Mouse (Mus musculus): ENCODE measurements at regions not wholly inside any gene's neighbourhood (a gene's known extent, or its start where the extent isn't known, plus 50 kb on each side); places are given as distances from the start of the nearest gene placed in this dataset.

- TF ChIP-seq POLR2A (IDR thresholded peaks at IDR 0.05; ENCODE audit: insufficient read length, low read depth) (no peak), E2F4 (IDR thresholded peaks at IDR 0.05; ENCODE audit: insufficient read depth) (no peak), CEBPB (IDR thresholded peaks at IDR 0.05; ENCODE audit: insufficient read depth, poor library complexity, severe bottlenecking) (no peak), TCF3 (IDR thresholded peaks at IDR 0.05; ENCODE audit: insufficient read length, low read depth) (no peak), MAX (IDR thresholded peaks at IDR 0.05; ENCODE audit: low read depth) (no peak), MYOG (IDR thresholded peaks at IDR 0.05; ENCODE audit: control insufficient read depth in 1 of 3, insufficient read depth in 1 of 3, insufficient read length in 2 of 3, low read depth in 2 of 3) (no peak), USF1 (IDR thresholded peaks at IDR 0.05; ENCODE audit: low read depth) (no peak), TCF12 (IDR thresholded peaks at IDR 0.05; ENCODE audit: insufficient read depth, poor library complexity, severe bottlenecking) (no peak), REST (IDR thresholded peaks at IDR 0.05; ENCODE audit: insufficient read depth, insufficient read length) (no peak)
These were observed 75.0 kb upstream of the 1700025G04Rik start for GRCm38 (mm10) chr1:152164843-152165489.
